Mouse (Mus musculus) cerebellum, adult 2 months (tissue): Measurements from ENCODE around the gene Rusc2. TPM values are rescaled to one million over a fixed set of nuclear protein-coding genes. Genes with fewer than 3 reads are reported as not detected.

ENCODE experiments used
- DNase-seq, 2 experiments: peaks; one replicate each; pipeline ENCODE4 v3.0.0; 2021
- H3K27ac ChIP-seq: fragments of 200-500 bp; 2 replicates; pipeline ENCODE4 v1.5.1; 2012; ENCODE audit warnings: low read length, control low read depth, inconsistent platforms; ENCODE audit not compliant: insufficient read depth
- H3K27me3 ChIP-seq: fragments of 200-500 bp; 2 replicates; pipeline ENCODE4 v1.6.1; 2012; ENCODE audit warnings: inconsistent platforms, mild to moderate bottlenecking, low read length, moderate library complexity; ENCODE audit not compliant: control insufficient read depth, insufficient read depth
- H3K4me1 ChIP-seq: fragments of 200-500 bp; 2 replicates; pipeline ENCODE4 v1.6.1; 2011; ENCODE audit warnings: low read length; ENCODE audit not compliant: control insufficient read depth, insufficient read depth
- H3K4me3 ChIP-seq: fragments of 200-500 bp; replicated peaks from 2 replicates; pipeline ENCODE3; 2011; ENCODE audit warnings: mild to moderate bottlenecking, low read depth, low read length, control low read depth; ENCODE audit not compliant: insufficient read depth
- CTCF ChIP-seq: fragments of 200-500 bp; IDR thresholded peaks from 2 replicates; pipeline ENCODE4 v1.5.1; 2011; ENCODE audit warnings: low read depth, mild to moderate bottlenecking, control low read depth, low read length, moderate library complexity, borderline replicate concordance; ENCODE audit not compliant: insufficient read depth
- POLR2A ChIP-seq: fragments of 200-500 bp; IDR thresholded peaks from 2 replicates; pipeline ENCODE4 v1.6.1; 2011; ENCODE audit warnings: low read length, control low read depth, borderline replicate concordance; ENCODE audit not compliant: insufficient read depth
- WGBS: fragments of 180-500 bp; shearing (Covaris S2); methylation state at CpG from one replicate; pipeline ENCODE4 v1.1.7; 2018; 5-methylcytosine and 5-hydroxymethylcytosine counted together
- polyA plus RNA-seq: library from polyadenylated mRNA; depleted of rRNA; stranded (reverse); fragments of >200 nt; gene quantifications from 2 replicates; pipeline ENCODE4 v1.2.3, GENCODE M21; 2012; rRNA removed

Rusc2 gene
- polyA plus RNA-seq, 1 experiment, result 65.8 TPM

DNA sequence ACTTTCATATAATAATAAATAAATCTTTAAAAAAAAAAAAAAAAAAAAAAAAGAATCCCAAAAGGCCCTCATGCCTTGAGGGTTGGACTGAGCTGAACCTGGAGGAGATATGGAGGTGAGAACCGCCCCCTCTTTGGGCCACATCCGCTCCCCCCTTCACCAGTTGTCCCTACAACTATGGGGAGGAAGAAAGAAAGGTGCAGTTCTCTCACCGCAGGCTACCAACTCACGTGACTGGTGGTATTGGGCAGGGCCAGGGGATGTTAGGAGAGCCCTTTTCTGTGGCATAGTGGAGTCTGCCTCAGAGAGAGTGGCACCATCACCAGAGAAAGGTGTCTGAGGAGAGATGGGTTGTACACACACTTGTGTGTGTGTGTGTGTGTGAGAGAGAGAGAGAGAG, 74.7 kb downstream of the Rusc2 start:
- no peak for DNase-seq
- H3K27ac ChIP-seq, result no peak overlapping the region
- H3K4me3 ChIP-seq, result no peak overlapping the region
- no peaks in the 10 kb centered on the region for H3K27me3 ChIP-seq
- 50% methylated on average over 4 of the region's 4 CpGs for WGBS
- H3K4me1 ChIP-seq, result no peaks in the 10 kb centered on the region; the same call in 1 of the 2 replicates
- no peak for TF ChIP-seq CTCF
- no peak for TF ChIP-seq POLR2A

DNA sequence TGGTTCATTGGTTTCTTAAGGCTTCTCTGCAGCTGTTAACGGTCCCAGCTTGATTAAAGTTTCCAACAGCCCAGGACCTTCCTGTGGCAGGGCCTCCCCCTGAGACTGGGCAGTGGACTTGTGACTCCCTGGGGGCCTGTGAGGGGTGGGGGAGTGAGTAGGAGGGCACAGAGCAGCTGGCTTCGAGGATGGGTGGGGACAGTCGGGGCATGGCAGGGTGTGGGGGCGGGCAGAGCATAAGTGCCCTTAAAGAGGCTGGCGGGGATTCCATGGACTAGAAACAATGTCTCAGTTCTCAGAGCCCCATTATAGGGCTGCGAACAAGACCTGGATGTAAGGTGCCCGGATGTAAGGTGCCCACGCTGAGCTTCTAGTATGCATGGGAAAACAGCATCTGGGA, 75.3 kb downstream of the Rusc2 start:
- H3K4me1 ChIP-seq, result no peaks in the 10 kb centered on the region; the same call in 1 of the 2 replicates
- no peak for DNase-seq
- no peaks in the 10 kb centered on the region for H3K27me3 ChIP-seq
- no peak for TF ChIP-seq CTCF
- TF ChIP-seq POLR2A, result no peak
- no peak overlapping the region for H3K27ac ChIP-seq
- WGBS, result 27% methylated on average over 8 of the region's 8 CpGs
- H3K4me3 ChIP-seq, result no peak overlapping the region

DNA sequence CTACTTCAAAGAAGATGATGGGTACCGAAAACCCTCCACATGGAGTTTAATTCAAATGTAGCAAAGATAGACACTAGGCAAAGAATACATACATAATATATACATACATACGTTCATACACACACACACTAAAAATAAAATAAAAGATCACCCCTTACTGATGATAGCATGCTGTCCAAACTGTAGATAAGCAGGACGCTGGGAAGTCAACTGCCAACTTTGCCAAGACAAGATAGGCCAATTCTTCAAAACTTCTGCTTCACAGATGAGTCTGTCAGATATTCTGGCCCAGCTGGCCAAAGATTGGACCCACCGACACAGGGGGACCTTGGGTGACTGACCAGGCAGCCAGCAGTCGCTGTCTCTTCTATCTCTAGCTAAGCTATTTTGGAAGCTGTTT, 81.3 kb downstream of the Rusc2 start:
- no peak for TF ChIP-seq POLR2A
- no peak for TF ChIP-seq CTCF
- H3K27me3 ChIP-seq, result no peaks in the 10 kb centered on the region
- H3K4me3 ChIP-seq, result no peak overlapping the region
- DNase-seq, result no peak
- no peak overlapping the region for H3K27ac ChIP-seq
- no peaks in the 10 kb centered on the region for H3K4me1 ChIP-seq
- WGBS, result 89% methylated on average over 5 of the region's 5 CpGs

DNA sequence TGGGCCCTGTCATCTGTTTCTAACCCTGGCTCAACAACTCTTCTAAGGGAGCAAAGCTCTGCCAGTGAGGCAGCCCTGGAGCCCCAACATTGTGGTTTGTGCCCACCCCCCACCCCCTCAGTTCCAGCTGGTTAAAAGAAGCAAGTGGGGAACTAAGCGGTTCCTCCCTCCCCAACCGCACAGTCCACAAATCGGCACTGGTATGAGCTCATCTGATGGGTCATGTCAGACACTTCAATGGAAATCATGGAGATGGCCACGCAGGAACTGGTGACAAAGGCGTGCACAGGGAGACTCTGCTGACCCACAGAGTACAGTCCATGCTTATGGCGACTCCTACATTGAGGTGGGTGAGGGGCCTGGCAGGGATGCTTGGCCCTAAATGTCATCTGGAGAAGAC, 84.2 kb downstream of the Rusc2 start:
- no peak for DNase-seq
- no peak for TF ChIP-seq POLR2A
- no peak for TF ChIP-seq CTCF
- no peaks in the 10 kb centered on the region for H3K27me3 ChIP-seq
- no peak overlapping the region for H3K4me3 ChIP-seq
- H3K27ac ChIP-seq, result no peak overlapping the region
- H3K4me1 ChIP-seq, result no peaks in the 10 kb centered on the region
- 86% methylated on average over 6 of the region's 6 CpGs for WGBS

DNA sequence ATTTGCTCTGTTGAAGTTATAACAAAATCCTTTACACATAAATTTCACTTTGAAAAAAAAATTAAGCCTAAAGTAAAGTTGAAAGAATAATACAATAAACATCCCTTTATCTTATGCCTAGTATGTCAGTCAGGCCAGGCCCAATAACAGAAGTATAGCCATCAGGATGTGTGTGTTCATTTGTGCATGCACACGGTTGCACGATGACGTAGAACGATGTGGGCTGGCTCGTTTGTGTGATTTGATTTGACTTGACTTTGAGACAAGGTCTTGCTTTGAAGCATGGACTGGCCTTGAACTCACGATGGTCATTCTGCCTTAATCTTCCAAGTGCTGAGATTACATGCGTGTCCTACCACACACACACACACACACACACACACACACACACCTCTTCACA, 85.1 kb downstream of the Rusc2 start:
- H3K27me3 ChIP-seq, result no peaks in the 10 kb centered on the region
- H3K4me1 ChIP-seq, result no peaks in the 10 kb centered on the region
- no peak overlapping the region for H3K27ac ChIP-seq
- WGBS, result 76% methylated on average over 7 of the region's 7 CpGs
- no peak for TF ChIP-seq CTCF
- TF ChIP-seq POLR2A, result no peak
- H3K4me3 ChIP-seq, result no peak overlapping the region
- DNase-seq, result no peak

DNA sequence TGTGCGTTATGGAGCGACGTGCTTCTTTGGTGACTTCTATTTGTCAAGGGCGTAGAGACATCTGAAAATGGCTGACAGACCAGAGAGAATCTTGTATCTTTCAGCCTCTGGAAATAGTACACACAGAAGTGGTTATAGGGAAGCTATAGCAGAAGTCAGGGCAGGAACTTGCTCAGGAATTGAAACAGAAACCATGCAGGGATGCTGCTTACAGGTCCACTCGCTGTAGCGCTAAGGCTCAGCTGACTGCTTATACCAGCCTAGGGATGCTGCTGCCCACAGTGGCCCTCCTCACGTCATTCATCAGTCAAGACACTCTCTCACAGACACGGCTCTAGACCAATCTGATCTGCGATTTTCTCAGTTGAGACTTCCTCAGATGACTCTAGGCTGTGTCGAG, 88.5 kb downstream of the Rusc2 start:
- Histone ChIP-seq H3K27ac (no peak overlapping the region), H3K4me3 (no peak overlapping the region), H3K4me1 (no peaks in the 10 kb centered on the region), H3K27me3 (no peaks in the 10 kb centered on the region)
- DNase-seq, result no peak
- 93% methylated on average over 10 of the region's 10 CpGs for WGBS
- TF ChIP-seq POLR2A (no peak), CTCF (no peak)

DNA sequence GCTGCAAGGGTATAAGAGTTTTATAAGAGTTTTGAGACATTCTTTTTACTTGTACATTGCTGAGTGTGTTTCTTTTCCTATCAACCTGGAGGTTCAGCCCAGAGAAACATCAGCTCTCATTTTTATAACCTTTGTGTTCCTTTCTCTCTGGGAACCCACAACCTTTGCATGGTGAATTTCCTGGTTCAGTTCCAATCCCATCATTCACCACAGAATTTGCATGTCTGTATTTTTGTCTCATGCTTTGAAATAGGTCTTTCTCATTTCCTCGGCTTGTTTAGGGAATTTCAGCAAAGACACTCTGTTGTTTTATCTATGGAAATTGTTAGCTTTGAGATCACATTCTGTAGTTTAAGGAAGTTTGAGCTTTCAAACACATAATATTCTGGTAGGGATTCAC, 91.9 kb downstream of the Rusc2 start:
- Histone ChIP-seq H3K4me3 (no peak overlapping the region), H3K27me3 (no peaks in the 10 kb centered on the region), H3K4me1 (0 out of 2 replicates have a peak, but pooled peaks cover 2% of the 10 kb centered on the region), H3K27ac (no peak overlapping the region)
- 73% methylated on average over 1 of the region's 1 CpGs for WGBS
- DNase-seq, result no peak
- TF ChIP-seq CTCF (no peak), POLR2A (no peak)

DNA sequence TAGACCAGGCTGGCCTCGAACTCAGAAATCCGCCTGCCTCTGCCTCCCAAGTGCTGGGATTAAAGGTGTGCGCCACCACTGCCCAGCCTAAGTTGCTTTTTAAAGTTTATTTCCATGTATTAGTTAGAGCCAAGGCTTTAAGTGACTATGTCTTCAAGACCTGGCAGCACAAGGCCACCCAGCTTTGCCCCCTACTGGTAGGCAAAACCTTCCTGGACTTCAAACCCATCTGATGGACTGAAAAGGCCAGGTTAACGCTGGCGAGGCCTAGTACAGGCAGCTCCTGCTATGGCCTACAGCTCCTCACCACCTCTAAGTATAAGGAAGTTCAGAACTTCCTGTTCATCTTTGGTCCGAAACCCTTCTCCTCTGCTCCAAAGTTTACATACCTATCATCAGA, 94.8 kb downstream of the Rusc2 start:
- WGBS, result 90% methylated on average over 6 of the region's 6 CpGs

More for the DNA sequence above, 94.8 kb downstream of the Rusc2 start:
- TF ChIP-seq CTCF (no peak), POLR2A (no peak)
- Histone ChIP-seq H3K4me1 (0 out of 2 replicates have a peak, but pooled peaks cover 2% of the 10 kb centered on the region), H3K27me3 (no peaks in the 10 kb centered on the region), H3K27ac (no peak overlapping the region), H3K4me3 (no peak overlapping the region)
- no peak for DNase-seq

Other genes with a start within 250 kb of the Rusc2 start
- 1.0 and 1.4 TPM in 2 replicates for gene Atp8b5, start 114.8 kb upstream of the Rusc2 start, polyA plus RNA-seq
- gene Fam166b, start 47.2 kb downstream of the Rusc2 start, polyA plus RNA-seq, result 0.87 and 2.0 TPM in 2 replicates
- 51.2 and 56.3 TPM in 2 replicates for gene Tesk1, start 60.0 kb downstream of the Rusc2 start, polyA plus RNA-seq
- 0.74 and 0.84 TPM in 2 replicates for gene Cd72, start 72.6 kb downstream of the Rusc2 start, polyA plus RNA-seq
- gene Sit1, start 101.8 kb downstream of the Rusc2 start, polyA plus RNA-seq, result not detected in 2 replicates
- gene Ccdc107, start 110.9 kb downstream of the Rusc2 start, polyA plus RNA-seq, result 133 and 137 TPM in 2 replicates
- gene Arhgef39, start 117.7 kb downstream of the Rusc2 start, polyA plus RNA-seq, result 2.8 and 3.2 TPM in 2 replicates
- 15.8 and 17.7 TPM in 2 replicates for gene Car9, start 125.0 kb downstream of the Rusc2 start, polyA plus RNA-seq
- 18.0 and 21.1 TPM in 2 replicates for gene Tpm2, start 141.8 kb downstream of the Rusc2 start, polyA plus RNA-seq
- 70.4 and 71.2 TPM in 2 replicates for gene Creb3, start 180.4 kb downstream of the Rusc2 start, polyA plus RNA-seq
- gene Tln1, start 180.7 kb downstream of the Rusc2 start, polyA plus RNA-seq, result 48.8 and 53.9 TPM in 2 replicates
- gene Rgp1, start 196.7 kb downstream of the Rusc2 start, polyA plus RNA-seq, result 30.3 and 39.2 TPM in 2 replicates
- 79.8 and 80.0 TPM in 2 replicates for gene Gba2, start 196.9 kb downstream of the Rusc2 start, polyA plus RNA-seq
- gene Msmp, start 202.5 kb downstream of the Rusc2 start, polyA plus RNA-seq, result not detected in 2 replicates
- 140 and 145 TPM in 2 replicates for gene Npr2, start 250.0 kb downstream of the Rusc2 start, polyA plus RNA-seq